Mouse (Mus musculus): ENCODE measurements around the gene Bola2. TPM values are rescaled to one million over a fixed set of nuclear protein-coding genes. Genes with fewer than 3 reads are reported as not detected.
A peak's percentile ranks its signal among the peaks of the same experiment; 100 is the strongest.

Gene Bola2
- total RNA-seq, 1 experiment from 2014 or later: 88.6 TPM

DNA sequence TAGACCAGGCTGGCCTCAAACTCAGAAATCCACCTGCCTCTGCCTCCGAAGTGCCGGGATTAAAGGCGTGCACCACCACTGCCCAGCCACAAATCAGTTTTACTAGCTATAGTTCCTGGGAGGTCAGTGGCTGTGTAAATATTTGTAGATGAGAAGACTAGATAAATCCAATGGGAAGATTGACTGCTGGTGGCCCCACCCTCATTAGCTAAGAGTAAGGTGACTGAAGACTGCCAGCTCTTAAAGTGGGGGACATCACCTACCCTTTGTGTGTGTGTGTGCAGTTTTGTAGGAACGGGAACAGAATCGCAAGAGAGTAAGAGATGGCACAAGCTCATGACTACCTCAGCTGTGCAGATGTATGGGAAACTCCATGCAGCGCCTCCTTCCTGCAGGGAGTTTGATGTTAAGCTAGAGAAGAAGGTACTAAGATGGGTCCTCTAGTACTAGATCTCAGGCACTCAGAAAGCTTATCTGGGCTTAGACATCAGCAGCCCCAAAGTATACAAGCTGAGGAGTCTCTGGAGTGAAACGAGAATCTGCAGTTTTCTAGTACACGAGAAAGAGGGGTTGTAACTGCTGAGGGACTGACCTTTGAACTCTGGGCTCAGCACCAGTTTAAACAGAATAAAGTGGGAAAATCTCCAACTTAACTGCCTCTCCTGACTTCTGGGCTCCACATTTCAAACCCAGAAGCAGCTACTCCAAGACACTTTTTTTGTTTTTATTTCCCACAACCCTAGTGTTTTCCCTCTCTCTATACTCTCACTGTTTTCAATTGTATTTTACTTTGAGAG, 16.5 kb upstream of the Bola2 start:
- no peak for ATAC-seq (replicated peaks in 1 of 2; ENCODE audit: insufficient read depth in 1 of 2, low FRiP score in 2 of 2, low TSS enrichment in 1 of 2, low read depth in 1 of 2, poor library complexity in 2 of 2, severe bottlenecking in 2 of 2)

DNA sequence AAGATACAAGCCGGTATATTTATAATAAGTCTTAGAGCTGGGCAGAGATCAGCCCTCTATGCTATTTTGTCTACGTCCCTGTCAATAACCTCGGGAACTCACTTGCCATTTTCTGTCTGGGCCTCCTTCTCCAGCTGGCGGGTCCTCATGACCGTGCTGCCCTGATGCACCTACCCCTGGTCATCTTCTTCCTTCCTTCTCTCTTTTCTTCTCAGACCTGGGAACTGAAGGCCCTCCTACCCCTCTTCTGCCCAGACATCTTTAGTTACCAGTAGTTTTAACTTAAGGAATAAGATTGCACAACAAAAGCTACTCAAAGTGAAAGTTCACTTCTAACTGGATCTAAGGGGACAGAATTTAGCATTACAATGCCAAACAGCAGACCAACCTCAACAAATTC, 15.5 kb upstream of the Bola2 start:
- no peak for ATAC-seq (replicated peaks in 1 of 2; ENCODE audit: insufficient read depth in 1 of 2, low FRiP score in 2 of 2, low TSS enrichment in 1 of 2, low read depth in 1 of 2, poor library complexity in 2 of 2, severe bottlenecking in 2 of 2)

DNA sequence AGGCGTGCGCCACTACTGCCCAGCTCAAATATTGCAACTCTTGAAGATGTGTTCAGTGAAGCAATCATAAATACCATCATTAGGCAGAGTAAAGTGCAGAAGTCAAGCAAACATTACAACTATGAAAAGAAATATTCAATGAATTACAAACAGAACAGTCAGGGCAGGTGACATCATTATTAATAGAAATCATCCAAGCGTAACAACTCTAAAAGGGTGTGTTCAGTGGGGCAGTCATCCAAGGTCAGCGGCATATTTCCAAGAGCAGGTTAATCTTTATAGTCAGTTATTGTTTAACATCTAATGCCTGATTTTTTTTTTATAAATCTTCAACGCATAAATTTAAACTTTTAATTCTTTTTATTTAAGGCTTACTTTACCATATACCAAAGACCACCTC, 14.0 kb upstream of the Bola2 start:
- ATAC-seq (replicated peaks in 1 of 2; ENCODE audit: insufficient read depth in 1 of 2, low FRiP score in 2 of 2, low TSS enrichment in 1 of 2, low read depth in 1 of 2, poor library complexity in 2 of 2, severe bottlenecking in 2 of 2): no peak

DNA sequence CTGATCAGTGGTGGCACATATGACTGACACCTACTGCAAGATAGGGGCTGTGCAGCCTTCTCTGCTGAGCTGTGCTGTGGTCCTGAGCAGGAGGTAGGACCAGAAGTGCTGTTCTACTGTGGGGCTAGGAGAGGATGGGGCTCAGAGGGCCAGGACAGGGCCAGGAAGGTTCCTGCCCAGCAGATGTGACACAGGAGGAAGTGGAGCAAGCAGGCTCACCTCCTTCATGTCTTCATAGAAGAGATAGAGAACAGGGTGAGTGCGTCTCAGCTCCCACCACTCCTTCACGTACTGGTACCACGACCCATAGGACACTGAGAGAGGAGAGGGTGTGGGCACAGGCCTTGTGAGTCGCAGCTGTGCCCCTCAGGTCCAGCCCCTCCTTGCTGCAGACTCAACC, 7.0 kb upstream of the Bola2 start:
- ATAC-seq (replicated peaks in 1 of 2; ENCODE audit: insufficient read depth in 1 of 2, low FRiP score in 2 of 2, low TSS enrichment in 1 of 2, low read depth in 1 of 2, poor library complexity in 2 of 2, severe bottlenecking in 2 of 2): peak in 1 of 2 experiments; percentile 19; a peak in 2 of 4 replicates

DNA sequence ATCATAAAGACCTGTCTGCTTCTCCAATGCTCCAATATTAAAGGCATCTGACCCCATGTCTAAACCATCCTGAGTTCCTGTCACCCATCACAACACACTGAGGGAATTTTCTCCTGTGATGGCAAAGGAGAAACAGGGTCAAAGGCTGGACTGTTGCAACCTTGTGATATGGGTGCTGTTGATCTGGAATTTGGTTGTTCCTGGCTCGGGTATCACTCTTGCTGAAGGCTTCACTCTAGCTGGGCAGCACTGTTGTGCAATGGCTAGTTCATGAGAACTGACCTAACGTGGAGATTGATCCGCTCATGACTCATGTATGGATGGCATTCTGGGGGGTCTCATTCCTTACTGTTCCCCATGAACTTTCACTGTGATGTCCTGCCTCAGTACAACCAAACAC, 6.2 kb upstream of the Bola2 start:
- no peak for ATAC-seq (replicated peaks in 1 of 2; ENCODE audit: insufficient read depth in 1 of 2, low FRiP score in 2 of 2, low TSS enrichment in 1 of 2, low read depth in 1 of 2, poor library complexity in 2 of 2, severe bottlenecking in 2 of 2)

DNA sequence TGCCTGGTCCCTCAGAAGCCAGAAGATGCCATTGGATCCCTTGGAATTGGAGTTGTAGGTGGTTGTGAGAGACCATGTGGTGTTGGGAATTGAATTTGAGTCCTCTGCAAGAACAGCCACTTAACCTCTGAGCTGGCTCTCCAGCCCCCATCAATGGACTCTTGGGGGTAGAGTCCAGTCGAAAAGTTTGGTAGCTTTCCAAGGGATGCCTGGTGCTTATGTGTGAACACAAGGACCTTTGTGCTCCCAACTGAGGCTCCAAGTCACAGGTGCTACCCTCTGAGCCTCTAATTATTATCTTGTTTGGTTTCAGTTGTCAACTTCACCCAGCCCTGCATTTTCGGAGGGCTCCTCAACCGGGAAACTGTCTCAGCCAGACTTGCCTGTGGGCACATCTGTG, 4.5 kb upstream of the Bola2 start:
- ATAC-seq (replicated peaks in 1 of 2; ENCODE audit: insufficient read depth in 1 of 2, low FRiP score in 2 of 2, low TSS enrichment in 1 of 2, low read depth in 1 of 2, poor library complexity in 2 of 2, severe bottlenecking in 2 of 2): no peak

DNA sequence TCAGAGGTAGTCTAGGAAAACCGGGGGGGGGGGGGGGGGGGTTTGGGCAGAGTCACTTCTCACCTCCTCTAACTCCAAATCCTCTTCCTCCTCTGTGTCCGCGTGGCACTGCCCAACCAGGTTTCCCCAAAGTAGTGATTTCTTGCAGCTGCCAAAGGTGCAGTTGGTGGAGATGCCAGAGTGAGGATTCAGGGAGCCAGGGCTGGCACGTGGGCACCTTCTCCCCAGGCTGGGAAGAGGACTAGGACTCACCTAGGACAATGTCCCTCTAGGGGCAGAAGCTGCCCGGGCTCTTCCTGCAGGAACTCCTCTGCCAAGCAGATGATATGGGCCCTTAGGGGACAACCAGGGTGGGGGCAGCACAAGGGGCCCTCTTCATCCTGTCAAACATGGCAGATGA, 3.5 kb upstream of the Bola2 start:
- no peak for ATAC-seq (replicated peaks in 1 of 2; ENCODE audit: insufficient read depth in 1 of 2, low FRiP score in 2 of 2, low TSS enrichment in 1 of 2, low read depth in 1 of 2, poor library complexity in 2 of 2, severe bottlenecking in 2 of 2)

DNA sequence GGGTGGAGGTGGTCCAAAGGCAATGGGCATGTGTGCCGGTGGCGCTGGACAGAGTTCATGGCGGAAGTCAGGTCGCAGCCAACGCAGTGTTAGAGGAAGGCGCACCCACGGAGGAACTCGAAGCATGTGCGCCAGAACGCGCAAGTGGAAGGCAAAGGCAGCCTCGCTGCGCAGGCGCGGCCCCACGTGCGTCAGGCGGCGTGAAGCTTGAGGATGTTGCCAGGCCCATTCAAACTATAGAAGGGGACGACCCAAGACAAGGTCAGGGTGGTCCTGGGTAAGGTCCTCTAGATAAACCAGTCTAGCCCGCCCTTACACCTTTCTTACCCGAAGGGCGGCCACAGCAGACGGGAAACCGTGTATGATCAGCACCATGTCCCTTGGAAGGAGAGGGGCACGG, 2.8 kb upstream of the Bola2 start:
- ATAC-seq (replicated peaks in 1 of 2; ENCODE audit: insufficient read depth in 1 of 2, low FRiP score in 2 of 2, low TSS enrichment in 1 of 2, low read depth in 1 of 2, poor library complexity in 2 of 2, severe bottlenecking in 2 of 2): no peak

DNA sequence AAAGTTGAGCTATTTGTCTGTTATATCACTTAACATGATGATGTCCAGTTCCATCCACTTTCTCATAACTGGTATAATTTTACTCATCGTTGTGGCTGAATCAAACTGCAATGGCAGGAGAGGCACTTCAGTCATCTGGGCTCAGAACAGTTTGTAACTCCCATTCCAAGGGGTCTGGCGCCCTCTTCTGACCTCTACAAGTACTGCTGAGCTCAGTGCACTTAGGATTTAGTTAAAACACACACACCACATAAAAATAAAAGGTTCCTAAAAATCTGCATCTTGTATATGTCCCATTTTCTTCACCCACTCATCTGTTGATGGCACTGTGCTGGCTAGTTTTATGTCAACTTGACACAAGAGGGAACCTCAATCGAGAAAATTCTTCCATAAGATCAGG, 1.9 kb upstream of the Bola2 start:
- ATAC-seq (replicated peaks in 1 of 2; ENCODE audit: insufficient read depth in 1 of 2, low FRiP score in 2 of 2, low TSS enrichment in 1 of 2, low read depth in 1 of 2, poor library complexity in 2 of 2, severe bottlenecking in 2 of 2): peak; percentile 32 to 54; a peak in 1 of 4 replicates

DNA sequence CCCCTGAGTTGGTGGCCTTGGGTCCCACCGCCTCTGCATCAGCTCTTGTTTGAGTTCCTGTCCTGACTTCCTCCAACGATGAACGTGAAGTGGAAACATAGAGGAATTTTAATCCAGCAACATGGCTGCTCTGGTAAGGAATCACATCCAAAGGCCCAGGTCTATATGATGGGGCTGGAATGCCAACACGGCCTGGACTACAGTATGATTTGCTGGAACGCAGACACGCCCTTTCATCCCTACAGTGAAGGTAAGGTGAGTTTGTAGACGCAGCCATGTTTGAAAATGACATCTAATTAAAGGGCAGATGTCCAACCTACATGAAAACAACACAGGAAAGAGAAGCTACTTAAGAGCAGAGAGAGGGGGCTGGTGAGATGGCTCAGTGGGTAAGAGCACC, 1.4 kb upstream of the Bola2 start:
- ATAC-seq (replicated peaks in 1 of 2; ENCODE audit: insufficient read depth in 1 of 2, low FRiP score in 2 of 2, low TSS enrichment in 1 of 2, low read depth in 1 of 2, poor library complexity in 2 of 2, severe bottlenecking in 2 of 2): no peak

DNA sequence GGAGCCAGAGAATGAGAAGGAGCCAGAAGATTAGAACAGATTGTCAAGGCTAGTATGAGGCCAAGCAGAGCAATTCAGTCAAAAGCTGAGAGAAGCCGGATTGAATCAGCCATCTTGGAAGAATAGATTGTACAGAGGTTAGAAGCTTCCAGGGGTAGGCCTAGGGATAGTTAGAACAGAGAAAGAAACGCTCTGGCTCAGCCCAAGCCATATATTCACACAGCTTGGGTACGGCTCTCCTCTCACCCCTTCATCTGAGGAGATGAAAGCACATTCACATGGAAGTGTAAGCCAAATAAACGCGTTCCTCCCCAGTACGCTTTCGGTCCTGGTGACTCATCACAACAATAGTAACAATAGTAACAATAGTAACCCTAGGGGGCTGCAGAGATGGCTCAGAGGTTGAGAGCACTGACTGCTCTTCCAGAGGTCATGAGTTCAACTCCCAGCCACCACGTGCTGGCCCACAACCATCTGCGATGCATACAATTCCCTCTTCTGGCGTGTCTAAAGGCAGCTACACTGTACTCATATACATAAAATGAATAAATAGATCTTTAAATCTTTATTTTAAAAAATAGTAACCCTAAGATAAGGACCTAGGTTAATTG, 655 bp upstream of the Bola2 start:
- ATAC-seq (replicated peaks in 1 of 2; ENCODE audit: insufficient read depth in 1 of 2, low FRiP score in 2 of 2, low TSS enrichment in 1 of 2, low read depth in 1 of 2, poor library complexity in 2 of 2, severe bottlenecking in 2 of 2): no peak

DNA sequence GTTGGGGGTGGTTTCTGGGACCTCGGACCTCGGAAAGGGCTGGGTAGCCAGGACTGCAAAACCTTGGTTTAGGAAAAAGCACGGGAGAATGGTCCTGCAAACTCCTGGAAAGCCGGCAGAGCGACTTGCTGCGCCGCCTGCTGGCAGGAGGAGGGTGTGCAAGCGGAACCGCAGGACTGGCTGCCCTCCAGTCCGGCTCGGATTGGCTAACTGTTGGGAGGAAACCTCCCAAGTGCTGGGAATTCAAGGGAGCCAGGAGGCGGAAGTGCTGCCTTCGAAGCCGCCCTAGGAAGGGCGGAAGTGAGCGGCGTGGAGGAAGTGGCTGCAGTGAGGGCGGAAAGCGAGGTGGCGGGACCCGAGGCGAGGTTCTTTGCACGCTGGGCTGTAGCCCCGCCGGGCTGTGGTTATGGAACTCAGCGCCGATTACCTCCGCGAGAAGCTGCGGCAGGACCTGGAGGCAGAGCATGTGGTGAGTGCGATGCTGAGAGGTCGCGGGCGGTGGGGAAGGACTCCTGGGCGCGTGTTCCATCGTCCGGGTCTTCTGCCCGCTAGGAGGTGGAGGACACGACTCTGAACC, 518 bp downstream of the Bola2 start, which contains the start of gene Slx1b:
Gene Slx1b, minus strand, starts transcription at position 154 of the 577 bp plus-strand sequence.
- ATAC-seq (replicated peaks in 1 of 2; ENCODE audit: insufficient read depth in 1 of 2, low FRiP score in 2 of 2, low TSS enrichment in 1 of 2, low read depth in 1 of 2, poor library complexity in 2 of 2, severe bottlenecking in 2 of 2): peak; percentile 85 to 86

DNA sequence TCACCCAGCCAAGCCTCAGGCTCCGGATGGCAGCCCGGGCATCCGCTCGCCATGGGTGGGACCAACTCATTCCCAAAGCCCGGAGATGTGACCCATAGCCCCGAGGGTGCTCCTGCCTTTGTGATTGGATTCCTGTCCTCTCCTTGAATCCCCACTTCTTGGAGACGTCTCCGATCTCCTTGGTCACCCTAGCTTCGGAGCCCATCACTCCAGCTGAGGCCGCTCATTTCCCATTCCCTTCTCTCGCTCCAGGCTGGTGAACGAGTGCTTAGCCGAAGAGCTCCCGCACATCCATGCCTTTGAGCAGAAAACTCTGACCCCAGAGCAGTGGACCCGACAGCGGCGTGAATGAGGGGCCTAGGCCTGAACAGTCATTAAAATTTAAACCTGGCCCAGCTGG, 1.1 kb downstream of the Bola2 start:
- no peak for ATAC-seq (replicated peaks in 1 of 2; ENCODE audit: insufficient read depth in 1 of 2, low FRiP score in 2 of 2, low TSS enrichment in 1 of 2, low read depth in 1 of 2, poor library complexity in 2 of 2, severe bottlenecking in 2 of 2)

DNA sequence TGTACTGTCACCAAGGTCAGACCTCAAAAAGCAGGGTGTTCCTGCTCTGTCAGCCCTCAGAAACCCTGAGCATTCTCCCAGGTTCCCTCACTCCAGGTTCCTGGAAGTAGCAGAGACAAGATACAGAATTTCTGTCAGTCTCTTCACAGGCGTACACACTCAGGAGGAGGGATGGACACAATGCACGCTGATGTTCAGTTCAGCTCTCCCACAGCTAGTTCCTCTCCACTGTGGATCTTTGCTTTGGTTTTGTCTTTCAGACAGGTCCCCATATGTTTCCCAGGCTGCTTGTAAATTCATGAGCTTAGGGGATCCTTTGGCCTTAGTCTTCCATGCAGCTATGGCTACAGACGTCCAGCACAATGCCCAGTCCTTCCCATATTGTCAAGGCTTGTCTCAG, 1.7 kb downstream of the Bola2 start:
- ATAC-seq (replicated peaks in 1 of 2; ENCODE audit: insufficient read depth in 1 of 2, low FRiP score in 2 of 2, low TSS enrichment in 1 of 2, low read depth in 1 of 2, poor library complexity in 2 of 2, severe bottlenecking in 2 of 2): no peak

DNA sequence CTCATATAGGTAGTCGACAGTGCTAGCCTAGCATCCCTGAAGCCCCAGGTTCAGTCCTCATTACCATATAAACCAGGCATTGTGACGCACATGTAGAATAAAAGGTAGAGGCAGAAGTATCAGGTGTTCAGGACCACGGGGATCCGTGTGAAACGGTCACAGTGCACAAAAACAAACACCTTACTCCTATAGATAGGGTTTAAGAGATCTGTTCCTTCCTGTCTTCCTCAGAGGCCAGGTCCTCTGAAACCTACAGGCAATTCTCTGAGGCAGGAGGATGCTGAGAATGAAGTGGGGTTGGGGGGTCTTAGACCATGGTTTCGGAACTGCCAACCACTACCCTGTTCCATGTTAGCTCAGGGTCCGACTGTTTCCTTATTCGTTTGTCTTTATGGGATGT, 2.6 kb downstream of the Bola2 start:
- ATAC-seq (replicated peaks in 1 of 2; ENCODE audit: insufficient read depth in 1 of 2, low FRiP score in 2 of 2, low TSS enrichment in 1 of 2, low read depth in 1 of 2, poor library complexity in 2 of 2, severe bottlenecking in 2 of 2): no peak

DNA sequence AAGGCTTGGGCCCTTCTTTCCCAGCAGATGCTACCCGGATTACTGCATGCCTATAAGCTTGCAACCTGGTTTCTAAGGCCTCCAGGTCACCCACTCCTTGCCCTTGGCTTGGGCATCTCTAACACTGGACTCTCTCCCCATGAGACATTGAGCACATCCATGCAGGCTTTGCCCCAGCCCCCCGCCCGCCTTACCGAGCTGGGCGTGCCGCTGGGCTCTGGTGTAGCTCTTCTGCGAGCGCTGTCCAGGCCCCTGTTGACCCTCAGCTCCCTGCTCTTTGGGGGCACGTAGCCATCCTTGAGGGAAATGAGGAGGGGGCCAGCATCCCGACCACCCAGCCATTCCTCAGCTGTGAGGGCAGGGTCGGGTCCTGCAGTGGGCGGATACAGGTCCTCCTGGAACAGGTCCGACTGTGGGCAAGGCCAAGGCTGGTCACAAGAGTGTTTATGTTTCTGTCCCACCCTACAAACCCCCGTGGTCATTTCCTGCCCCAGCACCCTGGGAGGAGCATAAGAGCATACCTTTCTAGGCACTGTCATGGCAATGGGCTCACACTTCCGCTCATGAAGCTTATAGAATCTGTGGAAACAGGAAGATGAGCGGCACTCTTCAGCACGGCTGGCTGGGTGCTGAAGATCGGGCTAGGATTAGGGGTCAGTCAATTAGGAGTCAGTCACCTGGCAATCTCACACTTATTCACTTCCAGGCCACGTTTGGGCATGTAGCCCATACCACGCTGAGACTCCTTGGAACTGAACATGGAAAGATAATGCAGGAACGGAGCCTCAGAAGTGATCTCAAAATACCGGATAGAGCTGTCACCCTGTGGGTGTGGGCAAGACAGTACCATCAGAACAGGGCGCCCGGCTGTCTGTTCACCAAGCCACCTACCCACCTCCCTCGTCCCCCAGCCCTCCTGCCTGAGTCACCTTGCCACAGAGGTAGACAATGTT, 5.1 kb downstream of the Bola2 start:
- ATAC-seq (replicated peaks in 1 of 2; ENCODE audit: insufficient read depth in 1 of 2, low FRiP score in 2 of 2, low TSS enrichment in 1 of 2, low read depth in 1 of 2, poor library complexity in 2 of 2, severe bottlenecking in 2 of 2): no peak

DNA sequence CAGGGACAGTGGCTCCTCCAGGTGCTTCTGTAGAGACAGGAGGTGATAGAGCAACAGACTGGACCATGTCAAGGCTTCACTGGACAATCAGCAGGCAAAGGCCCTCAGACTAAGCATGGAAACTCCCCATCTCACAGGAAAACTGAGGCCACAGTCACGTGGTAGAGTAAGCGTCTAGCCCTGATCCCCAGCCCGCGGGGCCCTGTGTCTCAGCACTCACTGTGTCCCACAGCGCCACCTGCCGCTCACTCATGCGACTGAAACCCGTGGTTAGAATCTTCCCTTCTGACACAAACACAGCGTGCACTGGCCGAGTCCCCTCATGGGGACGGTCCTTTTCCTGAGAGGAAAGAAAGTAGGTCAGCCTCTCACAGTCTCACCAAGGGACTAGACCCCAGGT, 5.9 kb downstream of the Bola2 start:
- ATAC-seq (replicated peaks in 1 of 2; ENCODE audit: insufficient read depth in 1 of 2, low FRiP score in 2 of 2, low TSS enrichment in 1 of 2, low read depth in 1 of 2, poor library complexity in 2 of 2, severe bottlenecking in 2 of 2): peak; percentile 33 to 43

Data from hematopoietic stem cell, adult 5-6 weeks (primary cell).